Mouse (Mus musculus) frontal cortex, postnatal 14 days (tissue): ENCODE measurements at regions not wholly inside any gene's neighbourhood (a gene's known extent, or its start where the extent isn't known, plus 50 kb on each side); places are given as distances from the start of the nearest gene placed in this dataset.

Experiments used
- DNase-seq, 2 experiments: peaks; one replicate each; pipeline ENCODE4 v3.0.0; 2022; ENCODE audit warnings: low spot score in 2 of 2

GRCm38 (mm10) chr15:74461935-74462334 lies 174.2 kb downstream of the Mroh4 start:
- no peak for DNase-seq

- DNase-seq = no peak
Measured at GRCm38 (mm10) chr15:74459345-74459975, 176.7 kb downstream of the Mroh4 start.

GRCm38 (mm10) chr15:74458940-74459339 lies 177.2 kb downstream of the Mroh4 start:
- no peak for DNase-seq

- no peak for DNase-seq
Measured at GRCm38 (mm10) chr15:74457965-74458364, 178.2 kb downstream of the Mroh4 start.

DNA sequence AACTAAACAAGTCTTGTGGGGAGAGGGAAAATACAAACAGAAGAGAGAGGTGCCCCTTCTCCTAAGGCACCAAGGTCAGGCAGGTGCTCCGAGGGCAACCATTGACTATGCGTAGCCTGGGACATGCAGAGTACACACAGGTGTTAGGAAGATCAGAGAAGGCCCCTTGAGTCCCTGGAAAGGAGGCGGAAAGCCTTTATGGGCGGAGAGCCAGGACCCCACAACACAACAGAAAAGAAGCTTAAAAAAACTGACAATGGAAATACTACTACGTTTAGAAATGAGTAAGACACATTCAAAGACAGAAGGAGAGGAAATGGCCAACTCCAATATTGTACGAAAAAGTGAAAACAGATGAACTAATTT lies 179.5 kb downstream of the Mroh4 start:
- no peak for DNase-seq

GRCm38 (mm10) chr15:74455921-74456674 lies 180.1 kb downstream of the Mroh4 start:
- no peak for DNase-seq

DNA sequence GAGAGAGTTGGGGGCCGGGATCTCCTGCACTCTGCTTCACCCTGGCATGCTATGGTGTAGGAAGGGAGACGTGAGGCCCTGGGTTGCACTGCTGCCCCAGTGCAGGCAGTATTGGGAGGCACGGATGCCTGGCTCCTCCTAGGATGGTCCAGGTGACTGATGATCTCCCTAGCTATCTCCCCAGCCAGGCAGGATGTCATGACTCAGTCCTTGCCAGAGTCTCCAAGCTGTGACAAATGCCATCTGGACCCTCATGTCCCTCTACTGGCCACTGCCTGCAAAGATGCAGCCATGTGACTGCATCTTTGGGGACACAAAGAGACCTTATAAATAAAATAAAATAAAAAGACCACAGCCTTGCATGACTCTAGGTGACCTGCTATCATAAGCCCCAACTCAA lies 181.6 kb downstream of the Mroh4 start:
- DNase-seq = no peak

- DNase-seq = no peak
Measured at GRCm38 (mm10) chr15:74453810-74454209, 182.3 kb downstream of the Mroh4 start.

- DNase-seq = no peak
Measured at GRCm38 (mm10) chr15:74452426-74452825, 183.7 kb downstream of the Mroh4 start.

DNA sequence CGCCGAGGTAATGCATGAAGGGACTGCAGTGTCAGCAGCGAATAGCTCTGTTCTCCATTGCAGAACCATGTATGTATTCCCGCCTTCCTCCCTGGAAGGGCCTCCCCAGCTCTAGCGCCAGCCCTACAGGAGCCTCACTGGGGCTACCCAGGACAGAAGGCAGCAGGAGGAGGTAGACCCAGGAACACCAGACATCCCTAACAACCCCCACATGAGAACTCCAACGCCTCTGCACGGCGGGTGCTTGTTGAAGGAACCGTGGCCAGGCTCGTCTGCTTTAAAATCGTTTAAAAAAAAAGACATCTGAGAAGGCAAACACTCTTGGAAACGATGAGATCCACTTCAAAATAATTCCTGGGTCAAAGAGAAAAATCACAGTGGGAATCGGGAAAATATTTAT lies 194.3 kb downstream of the Mroh4 start:
- DNase-seq = no peak

- DNase-seq = no peak
Measured at GRCm38 (mm10) chr15:74426989-74427388, 209.2 kb downstream of the Mroh4 start.

DNA sequence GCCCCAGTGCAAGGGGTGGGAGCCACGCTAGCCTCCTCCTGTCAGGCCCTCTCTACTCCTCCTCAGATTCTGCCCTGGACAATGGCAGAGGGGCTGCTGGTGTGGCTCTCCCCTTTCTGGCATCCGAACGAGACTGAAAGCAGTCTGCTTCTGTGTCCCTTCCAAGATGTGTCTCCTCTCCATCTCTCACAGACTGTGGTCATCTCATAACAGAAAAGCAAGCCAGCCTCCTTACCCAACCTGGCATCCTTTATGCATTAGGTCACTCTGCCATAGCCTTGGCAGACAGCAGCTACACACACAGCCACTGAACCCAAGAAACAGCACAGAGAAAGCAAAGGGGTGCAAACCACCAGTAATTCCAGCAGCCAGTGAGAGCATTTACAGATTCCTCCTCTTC lies 213.2 kb downstream of the Mroh4 start:
- DNase-seq = no peak

GRCm38 (mm10) chr15:74420550-74420949 lies 215.6 kb downstream of the Mroh4 start:
- DNase-seq = no peak

DNA sequence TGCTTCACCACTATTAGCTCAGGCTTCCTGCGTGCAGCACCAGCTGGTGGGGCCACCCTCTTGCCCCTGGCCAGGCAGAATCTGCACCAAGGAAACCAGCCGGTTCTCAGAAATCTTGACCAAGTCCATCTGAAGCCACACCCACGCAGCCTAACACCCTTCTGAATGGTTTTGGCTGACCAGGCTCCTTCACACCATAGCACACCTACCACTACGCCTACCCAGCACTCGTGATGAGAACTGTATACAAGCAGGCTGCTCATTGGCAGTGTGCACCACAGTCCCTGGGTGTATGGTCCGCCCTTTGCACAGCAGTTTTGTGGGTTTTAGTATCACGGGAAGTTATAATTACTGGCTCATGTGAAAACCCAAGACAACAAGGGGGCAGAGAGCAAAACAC lies 217.5 kb downstream of the Mroh4 start:
- DNase-seq = no peak

- peak in 1 of 2 experiments; percentile 23 for DNase-seq
Measured at GRCm38 (mm10) chr15:74413217-74413616, 222.9 kb downstream of the Mroh4 start.

DNA sequence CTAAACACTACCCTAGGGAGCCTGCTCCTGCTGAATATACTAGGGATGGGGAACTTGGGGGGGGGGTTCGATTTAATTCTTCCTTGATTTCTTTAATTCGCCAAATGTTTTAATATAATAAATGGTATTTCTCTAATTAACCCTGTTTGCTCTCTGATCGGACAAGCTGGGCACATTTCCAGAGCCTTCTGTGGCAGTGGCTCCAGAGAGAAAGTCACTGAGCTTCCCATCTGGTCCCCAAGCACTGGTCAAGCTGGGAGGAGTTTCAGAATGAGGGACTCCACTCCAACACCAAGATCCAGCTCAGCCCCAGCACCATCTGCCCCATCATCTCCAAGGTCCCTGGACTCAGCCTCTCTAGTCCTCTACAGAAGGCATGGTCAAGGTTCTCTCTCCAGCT lies 223.9 kb downstream of the Mroh4 start:
- DNase-seq = no peak

DNA sequence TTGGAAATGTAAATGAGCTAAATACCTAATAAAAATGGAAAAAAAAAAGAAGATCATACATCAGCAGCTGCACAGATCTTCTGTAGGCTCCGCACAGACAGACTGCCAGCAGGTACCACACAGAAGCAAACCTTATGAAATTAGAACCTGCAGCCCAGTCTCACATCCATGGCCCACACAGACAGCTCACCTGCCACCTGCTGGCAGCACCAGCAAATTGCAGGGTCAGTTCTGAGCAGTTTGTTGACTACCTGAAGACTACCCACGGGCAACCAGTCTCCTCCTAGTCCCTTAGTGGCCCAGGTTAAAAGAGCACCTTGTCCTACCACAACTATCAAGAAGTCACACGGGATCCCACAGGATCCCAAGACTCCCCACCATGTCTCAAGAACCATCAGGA lies 225.1 kb downstream of the Mroh4 start:
- DNase-seq = no peak

DNA sequence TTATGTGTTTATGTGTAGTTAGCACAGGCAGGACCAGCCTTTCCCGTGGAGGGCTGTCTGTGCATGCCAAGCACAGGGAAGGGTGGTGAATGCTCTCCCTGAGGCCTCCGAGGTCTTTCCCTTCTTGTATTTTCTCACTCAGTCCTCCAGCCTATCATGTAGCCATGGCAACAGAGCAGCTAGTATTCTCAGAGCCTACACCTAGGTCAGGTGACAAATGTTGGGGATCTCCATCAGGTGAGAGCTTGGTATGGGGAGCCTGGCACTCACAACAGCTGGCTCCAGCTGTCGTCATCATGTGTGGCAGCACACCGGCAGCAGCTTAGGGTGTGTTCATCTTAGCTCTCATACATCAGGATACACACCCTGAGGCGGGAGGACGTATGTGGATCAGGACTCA lies 231.3 kb downstream of the Mroh4 start:
- DNase-seq = no peak

DNA sequence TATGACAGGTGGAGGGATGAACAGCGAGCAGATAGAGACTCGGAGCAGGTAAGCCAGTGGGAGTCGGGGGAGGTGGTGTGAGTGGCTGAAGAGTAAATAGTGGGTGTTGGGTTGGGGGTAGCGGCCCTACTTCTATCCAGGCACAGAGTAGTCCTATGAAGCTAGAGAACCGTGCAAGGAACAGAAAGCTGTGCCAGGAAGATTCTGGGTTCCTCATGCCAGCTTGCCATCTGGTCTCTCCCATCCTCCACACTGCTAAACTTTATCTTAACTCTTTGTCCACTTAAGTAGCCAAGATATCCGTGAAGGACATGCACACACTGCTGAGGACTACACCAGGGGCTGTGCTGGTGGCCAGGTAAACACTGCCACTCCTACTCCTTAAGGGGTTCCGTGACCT lies 234.9 kb downstream of the Mroh4 start:
- DNase-seq = no peak

DNA sequence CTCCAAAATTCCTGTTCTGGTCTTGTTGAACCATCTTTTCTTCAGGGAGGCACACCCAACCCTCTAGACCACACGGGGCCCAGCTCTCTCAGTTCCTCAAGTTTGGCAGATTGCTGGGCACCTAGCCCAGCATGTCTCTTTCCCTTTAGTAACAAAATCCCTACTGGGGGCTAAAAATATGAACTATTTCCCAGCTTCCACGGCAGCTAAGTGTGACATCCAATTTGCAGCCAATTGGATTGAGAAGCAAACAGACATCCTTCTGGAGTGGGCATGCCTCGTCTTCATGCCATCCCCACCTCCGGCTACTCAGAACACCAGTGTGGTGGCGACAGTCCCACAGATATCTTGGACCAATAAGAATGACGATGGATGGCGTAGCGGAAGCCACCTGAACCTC lies 240.1 kb downstream of the Mroh4 start:
- DNase-seq = peak in 1 of 2 experiments; percentile 37

GRCm38 (mm10) chr15:74387533-74387932 lies 248.6 kb downstream of the Mroh4 start:
- DNase-seq = no peak

DNA sequence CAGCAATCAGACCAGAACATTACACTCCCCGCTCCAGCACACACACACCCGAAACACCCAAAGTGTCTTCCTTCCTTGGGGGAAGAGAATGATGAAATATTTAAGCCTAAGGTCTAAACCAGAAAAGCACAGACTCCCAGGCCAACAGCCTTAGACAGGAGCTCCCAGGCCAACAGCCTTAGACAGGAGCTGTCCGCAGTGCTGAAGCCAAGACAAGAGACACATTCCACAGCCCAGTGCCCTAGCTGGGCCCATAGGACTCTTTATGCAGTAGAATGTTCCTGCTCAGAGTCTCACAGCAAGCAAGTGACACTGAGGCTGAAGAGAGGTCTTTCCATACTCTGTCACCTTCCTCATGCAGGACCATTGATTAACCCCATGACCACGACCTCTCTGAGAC lies 253.6 kb downstream of the Mroh4 start:
- DNase-seq = no peak

GRCm38 (mm10) chr15:74379366-74379765 lies 256.8 kb downstream of the Mroh4 start:
- DNase-seq = no peak

- no peak for DNase-seq
Measured at GRCm38 (mm10) chr15:74369461-74369860, 266.7 kb downstream of the Mroh4 start.
